12 mouse cellular contexts compared by ENCODE assay signal in genomic region chr1:82571758-82572157, GRCm38 (mm10). TPM values are rescaled to one million over a fixed set of nuclear protein-coding genes. Genes with fewer than 3 reads are reported as not detected.
A peak's percentile ranks its signal among the peaks of the same experiment; 100 is the strongest.
DNase-seq lines count a peak whose midpoint lies in the region; ATAC-seq and TF ChIP-seq lines count a peak whose summit lies in the region.
"Had no signal": no experiment of that assay in that cellular context is flagged by ENCODE, and none has a peak within 500 bp of the region (broad histone marks: within the 10 kb centered on the region; RNA-seq: fewer than 3 reads in every experiment).

No protein-coding gene starts in this region.

- H3K4me3 ChIP-seq in embryonic facial prominence, embryonic 11.5 days (ENCODE audit: low read depth, low read length) = no peak overlapping the region
- H3K4me3 ChIP-seq in embryonic facial prominence, embryonic 10.5 days = no peak overlapping the region
- no peak overlapping the region for H3K4me3 ChIP-seq in liver, embryonic 14.5 days (ENCODE audit: insufficient read depth in 1 of 2, low read depth in 2 of 2, low read length in 2 of 2)
- no peak overlapping the region for H3K4me3 ChIP-seq in liver, embryonic 12.5 days
- no peak overlapping the region for H3K4me3 ChIP-seq in hindbrain, embryonic 14.5 days (replicated peaks; ENCODE audit: low read length)
- H3K4me3 ChIP-seq: forebrain, embryonic 12.5 days; heart, embryonic 13.5 days; liver, embryonic 13.5 days had no signal

- no peak overlapping the region for H3K4me2 ChIP-seq in embryonic facial prominence, embryonic 11.5 days (ENCODE audit: low read depth, low read length)
- H3K4me2 ChIP-seq in liver, embryonic 14.5 days (ENCODE audit: low read depth) = no peak overlapping the region
- H3K4me2 ChIP-seq in liver, embryonic 12.5 days = no peak overlapping the region
- no peak overlapping the region for H3K4me2 ChIP-seq in hindbrain, embryonic 14.5 days (replicated peaks)
- H3K4me2 ChIP-seq: forebrain, embryonic 12.5 days; heart, embryonic 13.5 days; liver, embryonic 13.5 days had no signal

- WGBS in embryonic facial prominence, embryonic 11.5 days = 71% methylated on average over 1 of the region's 1 CpGs
- WGBS in embryonic facial prominence, embryonic 10.5 days = 74% methylated on average over 1 of the region's 1 CpGs
- 14% methylated on average over 1 of the region's 1 CpGs for WGBS in liver, embryonic 14.5 days (ENCODE audit: insufficient replicate concordance)
- WGBS in liver, embryonic 12.5 days (ENCODE audit: insufficient replicate concordance) = 32% methylated on average over 1 of the region's 1 CpGs
- whole genome bisulfite sequencing in hindbrain, embryonic 14.5 days = 83% methylated on average over 1 of the region's 1 CpGs

- no peaks in the 10 kb centered on the region for H3K4me1 ChIP-seq in embryonic facial prominence, embryonic 11.5 days (ENCODE audit: control insufficient read depth, insufficient read depth, low read length)
- no peaks in the 10 kb centered on the region for H3K4me1 ChIP-seq in embryonic facial prominence, embryonic 10.5 days
- no peaks in the 10 kb centered on the region for H3K4me1 ChIP-seq in liver, embryonic 14.5 days (replicated peaks; ENCODE audit: control insufficient read depth in 2 of 2, insufficient read depth in 2 of 2, low read length in 1 of 2)
- no peaks in the 10 kb centered on the region for H3K4me1 ChIP-seq in liver, embryonic 12.5 days
- no peaks in the 10 kb centered on the region for H3K4me1 ChIP-seq in hindbrain, embryonic 14.5 days (replicated peaks; ENCODE audit: control insufficient read depth, insufficient read depth, low read length)
- H3K4me1 ChIP-seq: forebrain, embryonic 12.5 days; heart, embryonic 13.5 days; liver, embryonic 13.5 days had no signal

- H3K27ac ChIP-seq in embryonic facial prominence, embryonic 11.5 days (replicated peaks; ENCODE audit: low read depth, low read length) = no peak overlapping the region
- H3K27ac ChIP-seq in embryonic facial prominence, embryonic 10.5 days (replicated peaks) = no peak overlapping the region
- no peak overlapping the region for H3K27ac ChIP-seq in liver, embryonic 14.5 days
- H3K27ac ChIP-seq in liver, embryonic 12.5 days = no peak overlapping the region
- no peak overlapping the region for H3K27ac ChIP-seq in hindbrain, embryonic 14.5 days
- H3K27ac ChIP-seq: forebrain, embryonic 12.5 days; heart, embryonic 13.5 days; liver, embryonic 13.5 days had no signal

- intact Hi-C loops in gastrocnemius, postnatal 36 days (cut with DNase I) = loop anchor here (2.0 kb wide), 1 partner anchor 69 kb away; no protein-coding TSS in a partner anchor

- no peaks in the 10 kb centered on the region for H3K9me3 ChIP-seq in embryonic facial prominence, embryonic 11.5 days (replicated peaks; ENCODE audit: control insufficient read depth, low read length)
- no peaks in the 10 kb centered on the region for H3K9me3 ChIP-seq in embryonic facial prominence, embryonic 10.5 days
- H3K9me3 ChIP-seq in liver, embryonic 14.5 days (ENCODE audit: control insufficient read depth, low read length) = no peaks in the 10 kb centered on the region
- no peaks in the 10 kb centered on the region for H3K9me3 ChIP-seq in liver, embryonic 12.5 days (replicated peaks)
- H3K9me3 ChIP-seq in hindbrain, embryonic 14.5 days (ENCODE audit: control insufficient read depth, low read length) = no peaks in the 10 kb centered on the region
- H3K9me3 ChIP-seq: forebrain, embryonic 12.5 days; heart, embryonic 13.5 days; liver, embryonic 13.5 days had no signal

- no peak for ATAC-seq in embryonic facial prominence, embryonic 11.5 days (replicated peaks; ENCODE audit: insufficient number of reproducible peaks, low FRiP score, low TSS enrichment, low read depth)
- no peak for ATAC-seq in liver, embryonic 14.5 days (ENCODE audit: insufficient read depth)
- no peak for ATAC-seq in liver, embryonic 12.5 days
- no peak for ATAC-seq in hindbrain, embryonic 14.5 days (ENCODE audit: low FRiP score)

- no peaks in the 10 kb centered on the region for H3K27me3 ChIP-seq in embryonic facial prominence, embryonic 11.5 days (ENCODE audit: control insufficient read depth, insufficient read depth, low read length)
- H3K27me3 ChIP-seq in embryonic facial prominence, embryonic 10.5 days (replicated peaks; ENCODE audit: low read depth, poor library complexity, severe bottlenecking) = no peaks in the 10 kb centered on the region
- H3K27me3 ChIP-seq in liver, embryonic 14.5 days (ENCODE audit: control insufficient read depth, insufficient read depth, low read length) = no peaks in the 10 kb centered on the region
- H3K27me3 ChIP-seq in liver, embryonic 12.5 days (replicated peaks) = no peaks in the 10 kb centered on the region
- H3K27me3 ChIP-seq in hindbrain, embryonic 14.5 days (ENCODE audit: control insufficient read depth, insufficient read depth, low read length) = no peaks in the 10 kb centered on the region
- H3K27me3 ChIP-seq: forebrain, embryonic 12.5 days; heart, embryonic 13.5 days; liver, embryonic 13.5 days had no signal

- peak; percentile 45; the same call in 1 of the 2 replicates for TF ChIP-seq CTCF in liver, embryonic 14.5 days (IDR thresholded peaks at IDR 0.05; ENCODE audit: low read depth)

- no peak for TF ChIP-seq EP300 in liver, embryonic 14.5 days (IDR thresholded peaks at IDR 0.05; ENCODE audit: low read depth)

- H3K9ac ChIP-seq in embryonic facial prominence, embryonic 11.5 days (replicated peaks; ENCODE audit: low read length) = no peak overlapping the region
- no peak overlapping the region for H3K9ac ChIP-seq in liver, embryonic 14.5 days (replicated peaks)
- no peak overlapping the region for H3K9ac ChIP-seq in liver, embryonic 12.5 days
- H3K9ac ChIP-seq in hindbrain, embryonic 14.5 days = no peak overlapping the region
- H3K9ac ChIP-seq: forebrain, embryonic 12.5 days; heart, embryonic 13.5 days; liver, embryonic 13.5 days had no signal

- peak; percentile 14 for DNase-seq in embryonic facial prominence, embryonic 11.5 days (ENCODE audit: low spot score)
- DNase-seq in embryonic facial prominence, embryonic 10.5 days (ENCODE audit: low spot score) = no peak
- DNase-seq in liver, embryonic 14.5 days (ENCODE audit: low read depth in 3 of 3, low spot score in 3 of 3) = peak in 1 of 3 experiments; percentile 16
- peak; percentile 36 for DNase-seq in R1 (ENCODE audit: low read depth, low spot score)
- DNase-seq in lung, postnatal 14 days = peak; percentile 25
- DNase-seq in gastrocnemius, postnatal 36 days = no peak
- DNase-seq in hindbrain, embryonic 14.5 days (ENCODE audit: low spot score) = no peak
- DNase-seq: cerebellum, adult 9-10 months; liver, embryonic 13.5 days had no signal

- H3K36me3 ChIP-seq in embryonic facial prominence, embryonic 11.5 days (replicated peaks; ENCODE audit: control insufficient read depth, insufficient read depth, low read depth, low read length) = no peaks in the 10 kb centered on the region
- H3K36me3 ChIP-seq in embryonic facial prominence, embryonic 10.5 days (replicated peaks) = no peaks in the 10 kb centered on the region
- no peaks in the 10 kb centered on the region for H3K36me3 ChIP-seq in liver, embryonic 14.5 days (replicated peaks; ENCODE audit: control insufficient read depth, insufficient read depth, low read depth)
- H3K36me3 ChIP-seq in liver, embryonic 12.5 days = no peaks in the 10 kb centered on the region
- no peaks in the 10 kb centered on the region for H3K36me3 ChIP-seq in hindbrain, embryonic 14.5 days (replicated peaks; ENCODE audit: control insufficient read depth, insufficient read depth)
- H3K36me3 ChIP-seq: forebrain, embryonic 12.5 days; heart, embryonic 13.5 days; liver, embryonic 13.5 days had no signal

RNA-seq across cellular contexts. Expression of gene Col4a4, which starts 14.9 kb away (rescaled TPM):
- 0.10 and 0.25 TPM in 2 replicates for polyA plus RNA-seq in embryonic facial prominence, embryonic 11.5 days (2014; fragmentation: Nextera tagmentation; extraction: Ambion mirVana)
- polyA plus RNA-seq in embryonic facial prominence, embryonic 10.5 days (2016; fragmentation: Nextera tagmentation; extraction: Ambion mirVana) = 0.03 and 0.06 TPM in 2 replicates
- polyA plus RNA-seq in liver, embryonic 14.5 days (2012; rRNA removed) = 0.02 and 0.03 TPM in 2 replicates
- polyA plus RNA-seq in liver, embryonic 14.5 days (2014; fragmentation: Nextera tagmentation; extraction: Ambion mirVana) = 0.01 and 0.08 TPM in 2 replicates
- polyA plus RNA-seq in liver, embryonic 12.5 days (2016; fragmentation: Nextera tagmentation; extraction: Ambion mirVana) = 0.02 and 0.05 TPM in 2 replicates
- total RNA-seq in gastrocnemius, postnatal 36 days (2021) = 1 to 10 TPM; 1.4 TPM
- polyA plus RNA-seq in hindbrain, embryonic 14.5 days (2014; fragmentation: Nextera tagmentation; extraction: Ambion mirVana) = 0.25 TPM in 2 replicates

RNA-seq across cellular contexts. Expression of gene Col4a3, which starts 15.0 kb away (rescaled TPM):
- 0.18 and 0.20 TPM in 2 replicates for polyA plus RNA-seq in embryonic facial prominence, embryonic 11.5 days (2014; fragmentation: Nextera tagmentation; extraction: Ambion mirVana)
- 0.08 and 0.12 TPM in 2 replicates for polyA plus RNA-seq in embryonic facial prominence, embryonic 10.5 days (2016; fragmentation: Nextera tagmentation; extraction: Ambion mirVana)
- polyA plus RNA-seq in liver, embryonic 14.5 days (2012; rRNA removed) = 0.02 and 0.10 TPM in 2 replicates
- 0.10 and 0.11 TPM in 2 replicates for polyA plus RNA-seq in liver, embryonic 14.5 days (2014; fragmentation: Nextera tagmentation; extraction: Ambion mirVana)
- 0.15 and 0.18 TPM in 2 replicates for polyA plus RNA-seq in liver, embryonic 12.5 days (2016; fragmentation: Nextera tagmentation; extraction: Ambion mirVana)
- total RNA-seq in gastrocnemius, postnatal 36 days (2021) = 1 to 10 TPM; 1.0 to 1.1 TPM
- 0.33 and 0.48 TPM in 2 replicates for polyA plus RNA-seq in hindbrain, embryonic 14.5 days (2014; fragmentation: Nextera tagmentation; extraction: Ambion mirVana)

Comparison
In these comparisons a context has a peak if more than half of its experiments do, and no peak if none do; other contexts are left out.
1. DNase-seq: peak in embryonic facial prominence, embryonic 11.5 days (single experiment), R1 (single experiment) and lung, postnatal 14 days (single experiment); none in embryonic facial prominence, embryonic 10.5 days (single experiment), gastrocnemius, postnatal 36 days (0 of 2) and hindbrain, embryonic 14.5 days (single experiment).